Mouse (Mus musculus) layer of hippocampus, adult 2 months (tissue): Measurements from ENCODE around the gene Cdc25b. TPM values are rescaled to one million over a fixed set of nuclear protein-coding genes. Genes with fewer than 3 reads are reported as not detected.

Experiments used
- DNase-seq, 2 experiments: peaks; one replicate each; pipeline ENCODE4 v3.0.0; 2022; ENCODE audit warnings: low spot score in 2 of 2
- H3K27ac ChIP-seq: fragments of 200-600 bp; 2 replicates; pipeline ENCODE4 v1.8.1; 2022
- H3K4me3 ChIP-seq: fragments of 200-600 bp; 2 replicates; pipeline ENCODE4 v1.8.1; 2022; ENCODE audit warnings: mild to moderate bottlenecking
- CTCF ChIP-seq: fragments of 200-600 bp; conservative IDR thresholded peaks from 2 replicates; pipeline ENCODE4 v1.8.1; 2022; ENCODE audit warnings: antibody characterized with exemption, mild to moderate bottlenecking, moderate library complexity
- long read RNA-seq, 2 experiments: library from polyadenylated mRNA; stranded (forward); transcript quantifications; one replicate each; pipeline ENCODE4 v2.0.0; 2021; ENCODE audit warnings: borderline mapping rate in 2 of 2
- total RNA-seq, 2 experiments: library from RNA; stranded (reverse); gene quantifications; 2 replicates each; pipeline ENCODE4 v1.2.3; 2021

Cdc25b gene
- total RNA-seq = 10 to 100 TPM; 23.4 to 25.5 TPM
- long read RNA-seq, experiment 1, partial matches to known transcripts = 2 of 10 reads
- long read RNA-seq, experiment 1, other reads (novel, unspliced or antisense) = 6 of 10 reads
- long read RNA-seq, experiment 2, partial matches to known transcripts = 2 of 10 reads
- long read RNA-seq, experiment 2, other reads (novel, unspliced or antisense) = 6 of 10 reads

GRCm38 (mm10) chr2:131186771-131187601, at the start of gene Cdc25b, which contains the start of gene Spef1:
Cdc25b (plus strand) TSS chr2:131186949.
Spef1 (minus strand) TSS chr2:131187282.
- H3K4me3 ChIP-seq = peak within 1 kb of the TSS; percentile 63
- TF ChIP-seq CTCF = peak; percentile 71
- peak within 1 kb of the TSS; percentile 86 for H3K27ac ChIP-seq
- DNase-seq = peak; percentile 82 to 85

DNA sequence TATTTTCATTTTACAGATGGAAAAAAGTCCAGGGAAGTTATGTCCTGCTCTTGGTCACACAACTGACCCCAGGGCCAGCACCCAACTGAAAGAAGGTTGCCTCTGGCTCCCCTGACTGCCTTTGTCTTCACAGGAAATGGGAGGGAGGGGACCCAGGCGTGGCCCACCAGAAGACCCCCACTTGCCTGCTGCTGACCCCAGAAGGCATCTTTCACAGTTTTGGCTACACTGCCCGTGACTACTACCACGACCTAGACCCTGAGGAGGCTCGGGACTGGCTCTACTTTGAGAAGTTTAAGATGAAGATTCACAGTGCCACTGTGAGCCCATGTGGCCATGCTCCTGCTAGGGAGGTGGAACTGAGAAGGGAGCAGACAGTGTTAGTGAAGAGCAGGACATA, 48.5 kb upstream of the Cdc25b start:
- no peak overlapping the region for H3K27ac ChIP-seq
- H3K4me3 ChIP-seq = no peak overlapping the region
- TF ChIP-seq CTCF = no peak
- DNase-seq = no peak

- DNase-seq = no peak
- Histone ChIP-seq H3K4me3 (no peak overlapping the region), H3K27ac (no peak overlapping the region)
- TF ChIP-seq CTCF = no peak
These were observed 48.0 kb upstream of the Cdc25b start for GRCm38 (mm10) chr2:131138760-131139159.

- Histone ChIP-seq H3K4me3 (no peak overlapping the region), H3K27ac (no peak overlapping the region)
- no peak for TF ChIP-seq CTCF
- no peak for DNase-seq
These were observed 47.5 kb upstream of the Cdc25b start for GRCm38 (mm10) chr2:131139287-131139686.

- Histone ChIP-seq H3K4me3 (no peak overlapping the region), H3K27ac (peak overlapping the region; percentile 39; the same call in 1 of the 2 replicates)
- TF ChIP-seq CTCF = no peak
- no peak for DNase-seq
These were observed 46.7 kb upstream of the Cdc25b start for GRCm38 (mm10) chr2:131139886-131140532.

DNA sequence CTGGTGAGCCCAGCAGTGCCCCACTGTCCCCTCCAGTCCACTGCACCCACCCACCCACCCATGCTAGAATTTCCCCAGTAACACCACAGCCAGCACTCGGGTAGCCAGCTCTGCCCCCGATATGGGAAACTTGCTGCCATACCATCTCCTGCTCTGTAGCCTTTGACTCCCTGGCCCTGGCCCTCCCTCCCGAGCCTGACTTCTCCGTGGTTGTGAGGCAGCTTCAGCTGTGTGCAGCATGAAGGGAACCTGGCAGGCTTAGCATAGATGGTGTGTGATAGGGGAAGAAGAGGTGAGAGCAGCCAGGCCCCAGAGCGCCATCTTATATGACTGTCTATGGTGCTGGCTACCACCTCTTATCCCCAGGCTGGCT, 46.2 kb upstream of the Cdc25b start:
- Histone ChIP-seq H3K4me3 (no peak overlapping the region), H3K27ac (peak overlapping the region; percentile 48; the same call in 1 of the 2 replicates)
- no peak for TF ChIP-seq CTCF
- no peak for DNase-seq

- no peak for DNase-seq
These were observed 45.3 kb upstream of the Cdc25b start for GRCm38 (mm10) chr2:131141336-131141986.

DNA sequence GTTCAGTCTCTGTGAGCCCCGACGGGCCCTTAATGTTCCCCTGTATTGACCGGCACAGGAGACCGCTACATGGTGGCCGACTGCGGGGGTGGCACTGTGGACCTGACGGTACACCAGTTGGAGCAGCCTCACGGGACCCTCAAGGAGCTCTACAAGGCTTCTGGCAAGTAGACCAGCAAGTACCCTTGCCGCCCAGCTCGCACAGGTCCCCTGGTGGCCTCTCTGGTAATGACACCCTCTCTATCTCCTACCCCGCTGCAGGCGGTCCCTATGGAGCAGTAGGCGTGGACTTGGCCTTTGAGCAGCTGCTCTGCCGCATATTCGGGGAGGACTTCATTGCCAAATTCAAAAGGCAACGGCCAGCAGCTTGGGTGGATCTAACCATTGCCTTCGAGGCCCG, 44.2 kb upstream of the Cdc25b start:
- H3K4me3 ChIP-seq = peak overlapping the region; percentile 11; the same call in 1 of the 2 replicates
- TF ChIP-seq CTCF = peak; percentile 85
- peak; percentile 42 to 60 for DNase-seq
- H3K27ac ChIP-seq = no peak overlapping the region

More at GRCm38 (mm10) chr2:131141336-131141986, 45.3 kb upstream of the Cdc25b start:
- TF ChIP-seq CTCF = no peak
- H3K27ac ChIP-seq = no peak overlapping the region; the same call in 1 of the 2 replicates
- H3K4me3 ChIP-seq = no peak overlapping the region

DNA sequence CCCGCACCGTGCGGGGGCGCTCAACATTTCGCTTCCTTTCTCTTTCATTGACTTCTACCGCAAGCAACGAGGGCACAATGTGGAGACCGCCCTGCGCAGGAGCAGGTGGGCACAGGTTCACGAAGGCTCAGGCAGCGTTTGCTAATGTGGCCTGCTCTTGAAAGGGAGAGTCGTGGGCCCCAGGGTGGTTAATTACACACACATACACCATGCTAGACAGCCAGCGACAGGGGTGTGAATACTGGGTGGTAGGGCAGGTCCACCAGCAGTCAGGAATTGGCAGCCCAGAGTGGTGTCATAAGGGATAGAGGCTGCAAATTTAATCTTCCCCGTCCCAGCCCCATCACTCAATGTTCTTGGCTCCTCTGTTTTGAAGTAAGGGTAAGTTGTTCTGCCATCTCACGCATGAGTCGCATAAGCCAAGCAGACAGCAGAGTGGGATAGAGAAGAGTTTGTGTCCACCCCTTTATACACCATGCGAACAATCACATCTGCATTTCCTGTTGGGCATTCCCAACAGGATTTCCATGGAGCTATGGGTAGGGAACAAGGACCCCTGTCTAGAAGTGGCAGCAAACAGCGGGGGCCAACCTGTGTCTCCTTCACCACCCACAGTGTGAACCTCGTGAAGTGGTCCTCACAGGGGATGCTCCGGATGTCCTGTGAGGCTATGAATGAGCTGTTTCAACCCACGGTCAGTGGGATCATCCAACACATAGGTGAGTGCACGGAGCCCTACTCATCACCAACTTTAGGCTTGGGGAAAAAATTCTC, 43.6 kb upstream of the Cdc25b start:
- peak overlapping the region; percentile 11; the same call in 1 of the 2 replicates for H3K4me3 ChIP-seq
- DNase-seq = no peak
- peak; percentile 1 for TF ChIP-seq CTCF

GRCm38 (mm10) chr2:131145121-131145520, 41.6 kb upstream of the Cdc25b start:
- H3K4me3 ChIP-seq = no peak overlapping the region
- no peak for TF ChIP-seq CTCF
- DNase-seq = no peak
- no peak overlapping the region for H3K27ac ChIP-seq

More for the DNA sequence above, 43.6 kb upstream of the Cdc25b start:
- H3K27ac ChIP-seq = no peak overlapping the region

GRCm38 (mm10) chr2:131145536-131145935, 41.2 kb upstream of the Cdc25b start:
- TF ChIP-seq CTCF = no peak
- Histone ChIP-seq H3K27ac (no peak overlapping the region), H3K4me3 (no peak overlapping the region)
- no peak for DNase-seq
